Mouse (Mus musculus): ENCODE results near the gene Hcn2.
"Not testable (repeated sequence)": the region's sequence is repeated elsewhere in the genome, so short reads cannot be mapped to it uniquely, and the experiment has no call there.

The Hcn2 gene

GRCm38 (mm10) chr10:79743650-79744365, 27.4 kb downstream of the Hcn2 start:
- DNase-seq (ENCODE audit: low spot score) = no peak

GRCm38 (mm10) chr10:79745411-79745810, 29.0 kb downstream of the Hcn2 start:
- DNase-seq (ENCODE audit: low spot score) = no peak

GRCm38 (mm10) chr10:79745898-79746773, 29.7 kb downstream of the Hcn2 start, which contains the start of gene Polrmt:
TSS of gene Polrmt (minus strand) at chr10:79746581.
- DNase-seq (ENCODE audit: low spot score) = peak; percentile 95

- no peak for DNase-seq (ENCODE audit: low spot score)
These were observed 30.3 kb downstream of the Hcn2 start for GRCm38 (mm10) chr10:79746774-79747151.

- no peak for DNase-seq (ENCODE audit: low spot score)
These were observed 32.1 kb downstream of the Hcn2 start for GRCm38 (mm10) chr10:79748496-79748895.

- peak; percentile 92 for DNase-seq (ENCODE audit: low spot score)
These were observed 38.6 kb downstream of the Hcn2 start, which contains the start of gene Fgf22 for GRCm38 (mm10) chr10:79754856-79755516. TSS of gene Fgf22 (plus strand) at chr10:79755076.

- DNase-seq (ENCODE audit: low spot score) = no peak
These were observed 39.4 kb downstream of the Hcn2 start for GRCm38 (mm10) chr10:79755854-79756253.

GRCm38 (mm10) chr10:79756660-79757059, 40.2 kb downstream of the Hcn2 start:
- no peak for DNase-seq (ENCODE audit: low spot score)

- not testable (repeated sequence) for DNase-seq (ENCODE audit: low spot score)
These were observed 43.2 kb downstream of the Hcn2 start for GRCm38 (mm10) chr10:79759675-79760074.

GRCm38 (mm10) chr10:79760603-79761143, 44.2 kb downstream of the Hcn2 start:
- no peak for DNase-seq (ENCODE audit: low spot score)

GRCm38 (mm10) chr10:79762875-79763274, 46.4 kb downstream of the Hcn2 start:
- no peak for DNase-seq (ENCODE audit: low spot score)

- DNase-seq (ENCODE audit: low spot score) = no peak
These were observed 47.8 kb downstream of the Hcn2 start for GRCm38 (mm10) chr10:79764234-79764633.

- DNase-seq (ENCODE audit: low spot score) = no peak
These were observed 48.9 kb downstream of the Hcn2 start for GRCm38 (mm10) chr10:79765228-79765745.

- DNase-seq (ENCODE audit: low spot score) = no peak
These were observed 49.6 kb downstream of the Hcn2 start for GRCm38 (mm10) chr10:79766001-79766507.

- DNase-seq (ENCODE audit: low spot score) = peak; percentile 100
These were observed 50.3 kb downstream of the Hcn2 start, which contains the start of gene Rnf126 for GRCm38 (mm10) chr10:79766508-79767325. TSS of gene Rnf126 (minus strand) at chr10:79766952.

GRCm38 (mm10) chr10:79767372-79768244, 51.2 kb downstream of the Hcn2 start:
- DNase-seq (ENCODE audit: low spot score) = peak; percentile 98

GRCm38 (mm10) chr10:79768400-79768799, 52.0 kb downstream of the Hcn2 start:
- DNase-seq (ENCODE audit: low spot score) = peak; percentile 89

- DNase-seq (ENCODE audit: low spot score) = no peak
These were observed 52.9 kb downstream of the Hcn2 start for GRCm38 (mm10) chr10:79769329-79769728.

- DNase-seq (ENCODE audit: low spot score) = no peak
These were observed 55.9 kb downstream of the Hcn2 start for GRCm38 (mm10) chr10:79772320-79772719.

- DNase-seq (ENCODE audit: low spot score) = no peak
These were observed 56.8 kb downstream of the Hcn2 start for GRCm38 (mm10) chr10:79773208-79773607.
